Mouse (Mus musculus) forebrain, embryonic 11.5 days (tissue): ENCODE data around the gene Cog1. TPM values are rescaled to one million over a fixed set of nuclear protein-coding genes. Genes with fewer than 3 reads are reported as not detected.

Experiments
- ATAC-seq: fragments of 200-750 bp; cut with Nextera tagmentation; replicated peaks from 2 replicates; pipeline ENCODE4 v1.8.0; 2017; ENCODE audit warnings: moderate TSS enrichment; ENCODE audit not compliant: low FRiP score
- DNase-seq: peaks from one replicate; pipeline ENCODE4 v3.0.0-alpha.2; 2017; ENCODE audit warnings: low spot score
- H3K27ac ChIP-seq: fragments of 300-500 bp; sonication (generic); 2 replicates; pipeline ENCODE4 v1.5.1; 2014; ENCODE audit warnings: low read depth, low read length
- H3K27me3 ChIP-seq: fragments of 300-500 bp; sonication (generic); 2 replicates; pipeline ENCODE4 v1.6.1; 2014; ENCODE audit warnings: mild to moderate bottlenecking, low read length, mixed read lengths; ENCODE audit not compliant: control insufficient read depth, insufficient read depth
- H3K36me3 ChIP-seq: fragments of 300-500 bp; sonication (generic); 2 replicates; pipeline ENCODE4 v1.6.1; 2014; ENCODE audit warnings: mild to moderate bottlenecking, low read length, moderate library complexity, mixed read lengths; ENCODE audit not compliant: control insufficient read depth, insufficient read depth
- H3K4me1 ChIP-seq: fragments of 300-500 bp; sonication (generic); replicated peaks from 2 replicates; pipeline ENCODE4 v1.6.1; 2014; ENCODE audit warnings: low read length, mixed read lengths; ENCODE audit not compliant: control insufficient read depth, insufficient read depth
- H3K4me2 ChIP-seq: fragments of 300-500 bp; sonication (generic); 2 replicates; pipeline ENCODE4 v1.6.1; 2014; ENCODE audit warnings: low read depth, mild to moderate bottlenecking, low read length, moderate library complexity, mixed read lengths; ENCODE audit not compliant: severe bottlenecking
- H3K4me3 ChIP-seq: fragments of 300-500 bp; sonication (generic); 2 replicates; pipeline ENCODE4 v1.5.1; 2014; ENCODE audit warnings: low read depth, low read length
- H3K9ac ChIP-seq: fragments of 300-500 bp; sonication (generic); 2 replicates; pipeline ENCODE4 v1.6.1; 2014; ENCODE audit warnings: low read length
- H3K9me3 ChIP-seq: fragments of 300-500 bp; sonication (generic); 2 replicates; pipeline ENCODE4 v1.6.1; 2016; ENCODE audit warnings: low read length, mixed read lengths; ENCODE audit not compliant: control insufficient read depth
- WGBS: fragments of 180-500 bp; shearing (Covaris S2); extraction: QIAGEN DNeasy Blood & Tissue Kit; methylation state at CpG from one replicate; pipeline ENCODE4 v1.1.7; 2014; 5-methylcytosine and 5-hydroxymethylcytosine counted together
- polyA plus RNA-seq: library from polyadenylated mRNA; unstranded; fragments of >200 nt; fragmentation: Nextera tagmentation; extraction: Ambion mirVana; gene quantifications from 2 replicates; pipeline ENCODE4 v1.2.1, GENCODE M21; 2014

Gene Cog1
- polyA plus RNA-seq, 1 experiment from 2014 or later, result 36.2 TPM

DNA sequence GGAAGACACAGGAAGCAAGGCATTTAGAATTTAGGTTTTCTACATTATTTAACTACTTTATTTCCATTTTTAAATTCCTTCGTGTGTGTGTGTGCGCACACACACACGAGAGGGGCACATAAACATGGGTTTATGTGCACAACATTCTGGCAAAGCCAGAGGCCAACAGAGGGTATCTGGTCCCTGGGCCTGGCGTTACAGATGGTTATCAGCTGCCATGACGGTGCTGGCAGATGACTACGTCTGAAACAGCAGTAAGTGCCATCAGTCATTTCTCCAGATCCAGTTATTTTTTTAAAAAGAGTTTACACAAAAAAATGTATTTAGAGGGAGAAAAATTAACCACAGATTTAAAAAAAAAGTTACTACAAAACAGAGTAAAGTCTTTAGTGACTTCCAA is 17.2 kb downstream of the Cog1 start:
- DNase-seq (no peak), ATAC-seq (no peak)
- no peak overlapping the region for H3K27ac ChIP-seq
- H3K4me2 ChIP-seq, result no peak overlapping the region
- H3K27me3 ChIP-seq, result no peaks in the 10 kb centered on the region
- H3K4me3 ChIP-seq, result no peak overlapping the region
- H3K4me1 ChIP-seq, result no peaks in the 10 kb centered on the region
- H3K9ac ChIP-seq, result no peak overlapping the region
- H3K9me3 ChIP-seq, result no peaks in the 10 kb centered on the region
- peaks cover under 1% of the 10 kb centered on the region; the same call in 1 of the 2 replicates for H3K36me3 ChIP-seq
- WGBS, result 90% methylated on average over 6 of the region's 6 CpGs

DNA sequence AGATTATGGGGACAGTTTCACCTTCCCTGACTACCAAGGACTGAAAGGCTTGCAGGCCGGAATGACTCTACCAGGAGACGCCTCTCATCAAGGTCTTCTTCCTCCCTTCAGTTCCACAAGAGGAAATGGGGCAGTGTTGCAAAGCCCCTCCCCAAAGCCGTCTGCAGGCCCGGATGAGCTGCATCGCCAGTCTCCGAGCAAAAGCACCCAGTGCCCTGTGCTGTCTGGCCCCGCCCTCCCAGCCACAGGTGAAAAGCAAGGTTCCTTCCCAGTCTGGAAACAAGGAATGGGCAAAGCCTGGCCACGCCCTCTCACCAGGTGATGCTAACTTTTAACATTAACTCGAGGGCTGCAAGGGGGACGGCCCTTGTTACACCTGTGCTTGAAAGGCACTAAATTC is 17.7 kb downstream of the Cog1 start:
- no peak overlapping the region for H3K4me2 ChIP-seq
- H3K36me3 ChIP-seq, result no peaks in the 10 kb centered on the region; the same call in 1 of the 2 replicates
- no peak overlapping the region for H3K4me3 ChIP-seq
- no peak for ATAC-seq
- DNase-seq, result no peak
- no peak overlapping the region for H3K27ac ChIP-seq
- no peaks in the 10 kb centered on the region for H3K4me1 ChIP-seq
- H3K27me3 ChIP-seq, result no peaks in the 10 kb centered on the region
- H3K9me3 ChIP-seq, result no peaks in the 10 kb centered on the region
- H3K9ac ChIP-seq, result no peak overlapping the region
- 70% methylated on average over 10 of the region's 10 CpGs for WGBS

DNA sequence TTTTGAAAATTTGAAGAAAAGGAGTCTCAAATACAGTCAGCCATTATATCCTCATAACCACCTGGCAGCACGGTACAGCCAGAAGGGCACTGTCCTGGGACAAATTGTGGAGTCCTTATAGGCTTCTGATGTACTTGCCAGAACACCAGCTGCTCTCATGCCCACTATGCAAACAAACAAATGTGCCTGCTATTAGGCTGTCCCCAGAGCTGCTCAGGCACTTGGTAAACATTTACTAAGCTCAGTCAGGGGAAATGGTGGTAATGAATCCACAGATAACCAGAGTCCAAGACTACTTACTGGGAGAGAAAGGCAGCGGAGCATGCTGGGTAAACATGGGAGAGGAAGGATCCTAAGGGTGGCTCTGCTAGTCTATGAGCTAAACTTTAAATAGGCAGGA is 18.2 kb downstream of the Cog1 start:
- WGBS, result 92% methylated on average over 2 of the region's 2 CpGs
- Histone ChIP-seq H3K4me1 (no peaks in the 10 kb centered on the region), H3K4me2 (no peak overlapping the region), H3K27ac (no peak overlapping the region), H3K36me3 (no peaks in the 10 kb centered on the region; the same call in 1 of the 2 replicates), H3K4me3 (no peak overlapping the region), H3K27me3 (no peaks in the 10 kb centered on the region), H3K9ac (no peak overlapping the region), H3K9me3 (no peaks in the 10 kb centered on the region)
- ATAC-seq (no peak), DNase-seq (no peak)

DNA sequence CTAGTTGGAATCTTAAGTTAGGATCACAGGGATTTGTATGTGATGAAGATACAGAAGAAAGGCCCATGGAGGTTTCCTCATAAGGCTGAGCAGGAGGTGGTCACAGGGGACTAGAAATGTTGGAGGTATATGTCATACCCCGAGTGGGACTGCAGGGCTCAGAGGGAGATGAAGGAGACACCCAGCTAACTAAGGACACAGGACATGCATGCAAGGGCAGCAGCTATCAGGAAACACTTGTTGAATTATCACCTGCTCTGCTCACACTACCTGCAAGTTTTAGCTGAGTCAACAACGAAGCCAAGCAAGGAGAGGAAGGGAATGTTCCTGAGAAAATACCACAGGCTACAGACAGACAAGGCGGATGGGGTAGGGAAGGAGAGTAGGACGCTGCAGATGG is 18.7 kb downstream of the Cog1 start:
- no peaks in the 10 kb centered on the region for H3K27me3 ChIP-seq
- no peak overlapping the region for H3K9ac ChIP-seq
- DNase-seq (peak; percentile 38), ATAC-seq (no peak)
- WGBS, result 89% methylated on average over 4 of the region's 4 CpGs
- no peaks in the 10 kb centered on the region for H3K9me3 ChIP-seq
- no peak overlapping the region for H3K27ac ChIP-seq
- no peaks in the 10 kb centered on the region; the same call in 1 of the 2 replicates for H3K36me3 ChIP-seq
- H3K4me3 ChIP-seq, result no peak overlapping the region
- no peak overlapping the region for H3K4me2 ChIP-seq
- H3K4me1 ChIP-seq, result no peaks in the 10 kb centered on the region

DNA sequence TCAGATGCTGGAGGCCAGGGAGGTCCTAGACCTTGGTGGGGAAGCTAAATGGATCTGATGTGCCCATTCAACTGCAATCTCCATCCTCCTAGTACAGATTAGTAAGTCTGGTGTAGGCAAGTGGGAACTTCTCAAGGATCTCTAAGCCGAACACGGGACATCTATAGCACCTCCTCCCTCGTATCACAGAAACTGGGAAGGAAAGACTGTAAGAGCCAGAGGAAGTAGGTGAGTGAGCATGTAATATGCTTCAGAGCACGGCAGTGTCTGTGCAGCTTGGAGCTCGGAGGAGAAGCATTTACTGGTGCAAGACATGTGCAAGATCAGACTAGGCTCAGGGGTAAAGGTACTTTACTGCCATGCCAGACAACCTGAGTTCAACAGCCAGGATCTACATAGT is 19.9 kb downstream of the Cog1 start:
- H3K4me2 ChIP-seq, result no peak overlapping the region
- ATAC-seq (no peak), DNase-seq (no peak)
- WGBS, result 95% methylated on average over 5 of the region's 5 CpGs
- H3K4me3 ChIP-seq, result no peak overlapping the region
- no peaks in the 10 kb centered on the region for H3K27me3 ChIP-seq
- no peak overlapping the region for H3K27ac ChIP-seq
- peaks cover 3% of the 10 kb centered on the region; the same call in 1 of the 2 replicates for H3K36me3 ChIP-seq
- no peaks in the 10 kb centered on the region for H3K9me3 ChIP-seq
- H3K9ac ChIP-seq, result no peak overlapping the region
- no peaks in the 10 kb centered on the region for H3K4me1 ChIP-seq

DNA sequence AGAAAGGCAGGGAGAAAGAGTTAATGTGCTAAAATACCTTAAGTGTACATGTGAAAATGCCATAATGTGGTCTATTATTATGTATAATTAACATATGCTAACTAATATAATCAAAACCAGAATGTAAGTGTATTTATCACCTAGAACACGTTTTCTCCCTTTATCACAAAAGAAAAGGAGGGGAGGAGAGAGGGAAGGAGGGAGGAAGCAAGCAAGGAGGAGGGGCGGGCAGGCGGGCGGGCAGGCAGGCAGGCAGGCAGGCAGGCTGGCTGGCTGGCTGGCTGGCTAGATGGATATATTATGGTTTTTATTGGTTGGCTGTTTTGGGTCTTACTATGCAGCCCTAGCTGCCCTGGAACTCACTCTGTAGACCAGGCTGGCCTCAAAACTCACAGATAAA is 20.7 kb downstream of the Cog1 start:
- ATAC-seq, result no peak
- Histone ChIP-seq H3K27ac (no peak overlapping the region), H3K36me3 (peaks cover 3% of the 10 kb centered on the region; the same call in 1 of the 2 replicates), H3K4me3 (no peak overlapping the region), H3K27me3 (no peaks in the 10 kb centered on the region), H3K4me1 (no peaks in the 10 kb centered on the region), H3K4me2 (no peak overlapping the region), H3K9me3 (no peaks in the 10 kb centered on the region), H3K9ac (no peak overlapping the region)
- no peak for DNase-seq
- 84% methylated on average over 4 of the region's 4 CpGs for WGBS

DNA sequence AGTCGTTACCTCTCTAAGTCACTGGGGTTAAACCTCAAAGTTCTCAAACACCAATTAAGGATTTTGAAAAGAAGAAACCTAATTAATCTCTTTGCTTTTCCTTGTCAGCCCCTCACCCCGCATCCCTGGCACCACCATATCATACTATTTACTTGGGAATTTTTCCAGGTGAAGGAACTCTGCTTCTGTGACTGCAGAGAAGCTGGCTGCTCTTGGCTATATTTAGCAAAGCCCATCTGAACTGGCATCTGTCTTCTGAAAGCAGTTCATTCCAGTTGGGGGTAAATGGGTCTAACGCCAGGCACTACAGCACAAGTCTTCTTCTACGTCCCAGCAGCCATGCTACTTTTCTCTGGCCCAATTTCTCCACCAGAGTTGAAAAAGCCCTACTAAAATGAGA is 24.6 kb downstream of the Cog1 start:
- DNase-seq, result no peak
- H3K27ac ChIP-seq, result no peak overlapping the region
- 93% methylated on average over 4 of the region's 4 CpGs for WGBS
- H3K36me3 ChIP-seq, result peaks cover 3% of the 10 kb centered on the region; the same call in 1 of the 2 replicates
- H3K4me1 ChIP-seq, result no peaks in the 10 kb centered on the region
- H3K9ac ChIP-seq, result no peak overlapping the region
- no peaks in the 10 kb centered on the region for H3K9me3 ChIP-seq
- no peak overlapping the region for H3K4me3 ChIP-seq
- no peaks in the 10 kb centered on the region for H3K27me3 ChIP-seq
- ATAC-seq, result no peak
- no peak overlapping the region for H3K4me2 ChIP-seq

DNA sequence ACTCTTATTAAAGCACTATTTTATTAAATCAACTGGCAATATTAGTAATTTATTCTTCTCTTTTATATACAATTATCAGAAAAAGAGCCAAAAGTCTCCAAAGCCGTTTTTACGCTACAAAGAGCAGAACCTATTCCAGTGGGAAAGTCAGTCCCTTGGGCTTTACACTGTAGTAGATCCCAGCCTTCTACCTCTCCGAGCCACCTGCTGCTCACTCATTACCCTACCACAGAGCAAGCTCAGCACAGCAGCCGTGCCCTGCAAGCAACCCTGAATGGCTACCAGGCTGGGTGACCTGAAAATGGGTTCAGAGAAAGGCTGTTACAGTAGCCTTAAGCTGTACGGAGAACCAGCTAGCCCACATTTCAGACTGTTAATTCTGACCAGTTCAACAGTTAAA is 25.6 kb downstream of the Cog1 start:
- Histone ChIP-seq H3K9ac (no peak overlapping the region), H3K4me3 (no peak overlapping the region), H3K27ac (no peak overlapping the region), H3K4me2 (no peak overlapping the region), H3K9me3 (no peaks in the 10 kb centered on the region), H3K4me1 (no peaks in the 10 kb centered on the region), H3K36me3 (peaks cover 3% of the 10 kb centered on the region; the same call in 1 of the 2 replicates), H3K27me3 (no peaks in the 10 kb centered on the region)
- ATAC-seq (no peak), DNase-seq (no peak)
- 86% methylated on average over 5 of the region's 5 CpGs for WGBS

DNA sequence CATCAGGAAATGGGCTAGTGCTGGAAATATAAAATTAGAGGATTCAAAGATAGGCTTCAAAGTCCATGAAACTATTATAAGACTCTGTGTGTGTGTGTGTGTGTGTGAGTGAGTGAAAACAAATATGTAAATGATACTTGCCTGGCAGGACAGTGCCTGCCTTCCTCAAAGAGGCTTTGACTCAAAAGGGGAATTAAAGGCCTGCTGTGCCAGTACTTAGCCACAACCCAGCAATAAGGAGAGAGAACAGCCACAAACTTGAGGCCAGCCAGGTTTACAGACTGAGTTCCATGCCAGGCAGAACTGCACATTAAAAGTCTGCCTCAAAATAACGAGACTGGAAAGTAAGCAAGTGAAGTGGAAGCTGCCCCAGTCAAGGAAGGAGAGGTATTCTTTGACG is 27.9 kb downstream of the Cog1 start:
- Histone ChIP-seq H3K27ac (no peak overlapping the region), H3K36me3 (peaks cover 3% of the 10 kb centered on the region; the same call in 1 of the 2 replicates), H3K27me3 (no peaks in the 10 kb centered on the region), H3K4me2 (no peak overlapping the region), H3K4me3 (no peak overlapping the region), H3K9me3 (no peaks in the 10 kb centered on the region), H3K9ac (no peak overlapping the region), H3K4me1 (no peaks in the 10 kb centered on the region)
- WGBS, result 70% methylated on average over 2 of the region's 2 CpGs
- DNase-seq, result no peak
- no peak for ATAC-seq
